Mouse (Mus musculus): ENCODE measurements around the gene Fkbp2. TPM values are rescaled to one million over a fixed set of nuclear protein-coding genes. Genes with fewer than 3 reads are reported as not detected.

The Fkbp2 gene
- 106 TPM in 2 replicates for polyA plus RNA-seq (2016; fragmentation: Nextera tagmentation; extraction: Ambion mirVana)

DNA sequence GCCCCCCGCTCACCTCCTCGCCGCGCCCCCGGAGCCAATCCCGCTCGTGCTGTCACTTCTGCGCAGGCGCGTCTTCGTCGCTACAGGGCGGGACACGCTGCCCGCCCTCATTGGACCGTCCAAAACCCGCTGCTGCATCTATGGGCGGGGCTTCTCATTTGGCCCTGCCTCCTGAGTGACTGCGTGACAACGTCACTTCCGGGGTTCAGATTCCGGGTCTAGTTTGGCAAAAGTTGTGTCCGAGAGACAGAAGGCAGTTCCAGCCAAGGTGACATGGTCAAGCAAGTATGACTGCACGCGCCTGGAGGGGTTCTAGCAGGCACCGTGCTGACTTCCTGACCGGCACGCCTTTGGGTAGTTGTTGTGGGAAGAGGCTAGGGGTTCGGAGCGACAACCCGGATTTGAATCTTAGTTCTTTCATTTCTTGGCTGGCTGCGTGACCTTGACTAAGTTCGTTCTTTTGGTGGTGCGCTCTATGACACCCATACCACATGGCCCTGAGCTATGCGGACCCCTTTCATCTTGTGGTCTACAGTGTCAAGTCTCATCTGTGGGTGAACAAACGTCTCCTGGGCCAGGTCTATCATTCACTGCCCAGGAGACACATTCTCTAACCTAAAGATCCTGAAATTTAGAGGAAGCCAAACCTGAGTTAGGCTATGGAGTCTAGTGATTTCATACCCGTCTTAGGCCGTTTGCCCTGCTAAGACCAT lies at the start of gene Fkbp2:
Gene Fkbp2 (minus strand): TSS at position 121 of the 713 bp plus-strand sequence.
- Histone ChIP-seq H3K4me3 (peak within 1 kb of the TSS; percentile 86), H3K36me3 (replicated peaks) (peaks cover 66% of the 10 kb centered on the region), H3K4me1 (peaks cover 77% of the 10 kb centered on the region), H3K27me3 (ENCODE audit: poor library complexity, severe bottlenecking) (0 out of 2 replicates have a peak, but pooled peaks cover 3% of the 10 kb centered on the region), H3K27ac (peak within 1 kb of the TSS; percentile 99), H3K9me3 (no peaks in the 10 kb centered on the region)
- WGBS, result 2% methylated on average over 38 of the region's 38 CpGs
- DNase-seq (ENCODE audit: extremely low spot score, low spot score), result peak; percentile 99

DNA sequence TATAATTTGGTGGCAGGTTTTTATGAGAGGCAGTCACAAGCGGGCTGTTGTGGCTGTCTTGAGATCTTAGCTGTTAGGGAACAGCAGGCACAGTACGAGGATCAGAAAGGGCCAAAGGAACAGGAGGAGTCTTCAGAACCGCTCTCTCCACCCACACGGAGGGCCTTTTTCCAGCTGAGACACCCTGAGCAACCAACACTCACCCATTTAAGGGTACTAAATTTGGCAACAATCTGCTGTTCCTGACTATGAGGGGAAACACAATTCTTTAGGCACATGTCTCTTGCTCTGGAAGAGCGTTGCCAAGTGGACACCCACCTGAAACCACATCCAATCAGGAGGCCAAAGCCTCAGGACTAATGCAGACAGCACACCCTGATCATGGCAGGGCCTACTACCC lies 49.2 kb upstream of the Fkbp2 start:
- no peak overlapping the region for H3K27ac ChIP-seq
- DNase-seq (ENCODE audit: extremely low spot score, low spot score), result no peak
- H3K36me3 ChIP-seq (replicated peaks), result peaks cover 99% of the 10 kb centered on the region

DNA sequence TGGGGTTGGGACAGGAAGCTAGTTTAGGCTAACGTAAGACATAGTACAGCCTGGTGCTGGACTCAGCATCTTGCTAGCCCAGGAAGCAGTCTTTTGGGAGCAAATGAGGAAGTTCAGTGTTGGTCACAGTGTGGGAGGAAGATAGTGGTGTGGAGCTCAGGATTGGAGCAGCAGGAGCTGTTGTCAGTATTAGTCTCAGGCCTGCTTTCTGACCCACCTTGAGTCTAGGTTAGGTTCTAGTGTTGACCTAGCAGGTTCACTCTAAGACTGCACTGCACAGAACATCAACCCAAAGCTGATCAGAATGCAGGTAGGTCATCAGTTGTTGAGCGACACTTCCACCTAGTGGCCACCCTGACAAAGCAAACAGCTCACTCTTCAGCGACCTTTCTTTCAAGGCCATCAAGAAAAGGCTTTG lies 39.9 kb upstream of the Fkbp2 start:
- WGBS, result 53% methylated on average over 3 of the region's 3 CpGs
- H3K27ac ChIP-seq, result no peak overlapping the region

More for the DNA sequence above, 49.2 kb upstream of the Fkbp2 start:
- Histone ChIP-seq H3K27me3 (ENCODE audit: poor library complexity, severe bottlenecking) (no peaks in the 10 kb centered on the region), H3K4me3 (no peak overlapping the region), H3K9me3 (no peaks in the 10 kb centered on the region), H3K4me1 (no peaks in the 10 kb centered on the region)
- WGBS, result 94% methylated on average over 5 of the region's 5 CpGs

DNA sequence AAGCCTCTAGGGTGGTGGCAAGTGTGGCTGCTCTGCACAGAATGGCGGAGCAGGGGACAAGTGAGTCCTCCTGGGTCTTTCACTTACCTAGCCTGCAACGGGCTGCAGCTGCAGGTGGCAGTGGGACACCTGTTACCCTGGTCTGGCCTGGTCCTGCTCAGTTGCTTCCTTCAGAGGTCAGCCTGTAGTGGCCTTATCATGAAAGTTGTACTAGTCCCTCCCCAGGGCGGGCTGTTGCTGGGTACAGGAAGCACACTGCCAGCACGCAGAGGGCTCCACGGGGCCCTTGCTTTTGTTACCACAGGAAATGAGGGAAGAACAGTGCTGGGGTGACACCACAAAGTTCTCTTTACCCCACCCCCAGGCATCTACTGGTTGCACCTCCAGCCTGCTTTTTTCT lies 38.9 kb upstream of the Fkbp2 start, which contains the start of gene Fermt3:
Gene Fermt3 (minus strand): TSS at position 279 of the 400 bp plus-strand sequence.
- H3K27ac ChIP-seq, result no peak within 1 kb of the TSS
- DNase-seq (ENCODE audit: extremely low spot score, low spot score), result no peak
- H3K9me3 ChIP-seq, result no peaks in the 10 kb centered on the region
- 88% methylated on average over 5 of the region's 5 CpGs for WGBS
- no peaks in the 10 kb centered on the region for H3K4me1 ChIP-seq
- H3K36me3 ChIP-seq (replicated peaks), result peaks cover 91% of the 10 kb centered on the region
- no peak within 1 kb of the TSS; the same call in 1 of the 2 replicates for H3K4me3 ChIP-seq
- no peaks in the 10 kb centered on the region for H3K27me3 ChIP-seq (ENCODE audit: poor library complexity, severe bottlenecking)

More for the DNA sequence above, 39.9 kb upstream of the Fkbp2 start:
- Histone ChIP-seq H3K36me3 (replicated peaks) (peaks cover 95% of the 10 kb centered on the region), H3K4me1 (no peaks in the 10 kb centered on the region), H3K9me3 (no peaks in the 10 kb centered on the region), H3K4me3 (no peak overlapping the region), H3K27me3 (ENCODE audit: poor library complexity, severe bottlenecking) (no peaks in the 10 kb centered on the region)
- no peak for DNase-seq (ENCODE audit: extremely low spot score, low spot score)

DNA sequence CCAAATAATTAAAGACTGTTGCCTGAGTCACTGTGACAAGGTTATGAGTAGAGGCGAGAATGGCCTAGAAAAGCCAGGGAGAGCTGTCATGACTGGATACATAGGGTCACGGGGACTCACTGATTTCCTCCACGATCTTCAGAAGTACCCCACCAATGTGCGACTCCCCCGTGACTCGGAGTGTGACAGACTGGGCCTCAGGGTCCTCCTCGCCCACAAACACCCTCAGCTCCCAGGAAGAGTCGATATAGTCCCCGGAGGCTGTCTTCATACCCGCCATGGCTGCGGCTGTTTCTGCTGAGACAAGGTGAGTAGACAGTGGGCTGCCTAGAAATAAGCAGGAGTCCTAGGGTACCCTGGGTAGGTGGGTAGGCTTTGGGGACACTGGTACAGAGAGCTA lies 38.2 kb upstream of the Fkbp2 start:
- Histone ChIP-seq H3K4me1 (no peaks in the 10 kb centered on the region), H3K36me3 (replicated peaks) (peaks cover 91% of the 10 kb centered on the region), H3K9me3 (no peaks in the 10 kb centered on the region), H3K27me3 (ENCODE audit: poor library complexity, severe bottlenecking) (no peaks in the 10 kb centered on the region), H3K27ac (no peak overlapping the region), H3K4me3 (no peak overlapping the region)
- 89% methylated on average over 11 of the region's 11 CpGs for WGBS
- no peak for DNase-seq (ENCODE audit: extremely low spot score, low spot score)

DNA sequence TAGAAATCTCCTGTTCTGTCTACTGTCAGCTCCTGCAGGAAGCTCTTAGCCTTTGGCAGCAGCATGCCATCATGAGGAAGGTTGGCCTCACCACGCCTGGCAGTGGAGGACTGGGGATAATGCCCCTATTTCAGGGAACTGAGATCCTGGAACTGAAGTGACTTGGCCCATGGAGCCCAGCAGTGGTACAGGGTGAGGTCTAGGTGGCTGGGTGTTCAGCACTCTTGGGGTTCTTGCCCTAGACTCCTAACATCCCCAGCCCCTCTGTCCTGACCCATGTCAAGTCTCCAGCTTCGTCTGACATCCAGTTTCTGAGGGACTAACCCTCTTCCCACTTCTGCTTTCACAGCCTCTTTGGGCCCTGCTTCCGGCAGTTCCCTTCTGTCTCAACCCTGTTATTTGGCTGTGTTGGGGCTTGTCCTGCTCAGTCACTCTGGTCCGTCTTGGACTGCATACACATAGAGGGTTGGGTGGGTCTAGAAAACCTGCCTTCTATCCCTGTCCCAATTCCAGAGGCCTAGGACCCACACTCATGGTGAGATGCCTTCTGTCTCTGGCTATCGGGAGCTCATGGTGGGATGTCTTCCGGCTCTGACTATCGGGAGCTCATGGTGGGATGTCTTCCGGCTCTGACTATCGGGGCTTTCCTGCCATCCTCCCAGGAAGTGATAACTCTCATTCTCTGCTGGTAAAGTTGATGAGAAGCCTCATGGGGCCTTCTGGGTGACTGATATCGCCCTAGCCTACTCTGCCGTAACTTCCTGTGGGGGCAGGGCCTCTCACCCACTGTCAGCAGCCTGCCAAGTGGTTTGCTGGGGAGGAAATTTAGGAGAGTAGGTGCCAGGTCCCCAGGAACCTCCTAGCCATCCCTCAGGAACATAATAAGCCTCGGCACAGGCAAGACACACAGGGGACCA lies 37.5 kb upstream of the Fkbp2 start:
- Histone ChIP-seq H3K9me3 (no peaks in the 10 kb centered on the region), H3K27me3 (ENCODE audit: poor library complexity, severe bottlenecking) (no peaks in the 10 kb centered on the region), H3K4me3 (0 out of 2 replicates have a peak overlapping the region, but pooled peaks have one; percentile 1), H3K36me3 (replicated peaks) (peaks cover 89% of the 10 kb centered on the region), H3K27ac (no peak overlapping the region), H3K4me1 (no peaks in the 10 kb centered on the region)
- no peak for DNase-seq (ENCODE audit: extremely low spot score, low spot score)
- WGBS, result 90% methylated on average over 12 of the region's 12 CpGs

DNA sequence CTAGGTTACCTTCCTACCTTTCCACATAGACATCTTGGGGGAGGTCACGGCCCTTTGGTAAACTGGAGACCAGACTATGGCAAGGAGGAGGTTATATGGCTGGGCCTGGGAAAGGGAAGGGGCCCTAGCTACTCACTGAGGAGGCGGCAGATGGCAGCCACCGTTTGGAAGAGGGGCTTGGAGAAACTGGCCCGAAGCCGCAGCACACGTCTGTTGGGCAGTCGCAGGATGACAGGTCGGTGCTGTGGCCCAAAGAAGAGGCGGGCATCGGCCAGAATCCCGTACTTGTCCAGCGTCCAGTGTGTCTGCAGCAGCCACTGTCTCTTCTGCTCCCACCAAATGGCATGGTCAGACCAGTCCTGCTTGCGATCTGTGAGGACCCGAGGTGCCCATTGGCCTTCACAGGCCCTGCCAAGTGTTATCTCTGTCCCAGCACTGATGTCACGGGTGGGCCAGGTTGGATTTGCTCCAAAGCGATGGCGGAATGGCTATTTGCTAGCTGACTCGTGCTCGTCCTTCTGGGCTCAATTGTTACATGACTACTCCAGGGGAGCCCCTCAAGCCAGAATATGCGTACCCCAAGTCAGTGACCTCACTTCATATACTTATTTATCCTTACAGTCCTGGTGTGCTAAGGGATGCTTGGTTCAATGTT lies 34.3 kb upstream of the Fkbp2 start:
- Histone ChIP-seq H3K4me3 (no peak overlapping the region), H3K4me1 (no peaks in the 10 kb centered on the region), H3K27me3 (ENCODE audit: poor library complexity, severe bottlenecking) (no peaks in the 10 kb centered on the region), H3K27ac (no peak overlapping the region), H3K9me3 (no peaks in the 10 kb centered on the region), H3K36me3 (replicated peaks) (peaks cover 60% of the 10 kb centered on the region)
- DNase-seq (ENCODE audit: extremely low spot score, low spot score), result no peak
- 89% methylated on average over 20 of the region's 20 CpGs for WGBS

DNA sequence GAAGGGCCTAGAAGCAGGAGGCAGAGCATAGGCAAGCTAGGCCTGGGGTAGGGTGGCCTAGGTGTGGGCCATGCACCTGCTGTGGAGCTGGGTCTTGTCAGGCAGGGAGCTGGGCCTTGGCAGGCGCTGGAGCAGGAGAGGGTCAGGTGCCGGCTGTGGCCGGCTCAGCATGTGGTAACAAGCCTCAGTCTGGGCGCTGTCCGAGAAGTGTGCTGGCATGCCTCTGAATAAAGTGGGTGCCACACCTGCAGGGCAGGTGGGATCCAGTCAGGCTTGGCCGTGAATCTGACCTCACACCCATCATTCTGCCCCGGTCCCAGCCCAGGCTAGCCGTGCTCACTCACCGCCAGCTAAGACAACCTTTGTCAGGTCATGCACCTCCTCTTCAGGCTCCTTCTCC lies 33.7 kb upstream of the Fkbp2 start:
- H3K36me3 ChIP-seq (replicated peaks), result peaks cover 53% of the 10 kb centered on the region
- no peaks in the 10 kb centered on the region for H3K4me1 ChIP-seq
- H3K27me3 ChIP-seq (ENCODE audit: poor library complexity, severe bottlenecking), result no peaks in the 10 kb centered on the region
- no peak for DNase-seq (ENCODE audit: extremely low spot score, low spot score)
- no peak overlapping the region for H3K27ac ChIP-seq
- no peak overlapping the region for H3K4me3 ChIP-seq
- no peaks in the 10 kb centered on the region for H3K9me3 ChIP-seq
- 88% methylated on average over 9 of the region's 9 CpGs for WGBS

DNA sequence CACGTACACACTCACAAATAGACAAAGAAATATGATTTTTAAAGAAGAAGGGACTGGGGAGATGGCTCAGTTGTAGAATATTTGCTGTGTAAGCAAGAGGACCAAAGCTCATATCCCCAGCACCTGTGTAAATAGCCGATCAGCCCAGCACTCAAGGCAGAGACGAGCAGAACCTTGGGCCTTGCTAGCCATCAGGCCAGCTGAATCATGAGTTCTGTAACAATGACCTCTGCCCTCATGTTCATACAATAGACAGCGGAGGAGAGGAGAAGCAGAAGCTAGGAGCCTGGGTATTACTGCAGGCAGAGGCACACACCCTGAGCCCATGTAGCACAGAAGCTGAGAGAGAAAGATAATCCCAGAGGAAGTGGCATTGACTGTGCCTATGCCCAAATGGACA lies 32.1 kb upstream of the Fkbp2 start:
- H3K36me3 ChIP-seq (replicated peaks), result peaks cover 38% of the 10 kb centered on the region
- no peak overlapping the region for H3K4me3 ChIP-seq
- no peak overlapping the region for H3K27ac ChIP-seq
- H3K27me3 ChIP-seq (ENCODE audit: poor library complexity, severe bottlenecking), result no peaks in the 10 kb centered on the region
- H3K9me3 ChIP-seq, result no peaks in the 10 kb centered on the region
- H3K4me1 ChIP-seq, result no peaks in the 10 kb centered on the region
- 86% methylated on average over 4 of the region's 4 CpGs for WGBS
- no peak for DNase-seq (ENCODE audit: extremely low spot score, low spot score)

DNA sequence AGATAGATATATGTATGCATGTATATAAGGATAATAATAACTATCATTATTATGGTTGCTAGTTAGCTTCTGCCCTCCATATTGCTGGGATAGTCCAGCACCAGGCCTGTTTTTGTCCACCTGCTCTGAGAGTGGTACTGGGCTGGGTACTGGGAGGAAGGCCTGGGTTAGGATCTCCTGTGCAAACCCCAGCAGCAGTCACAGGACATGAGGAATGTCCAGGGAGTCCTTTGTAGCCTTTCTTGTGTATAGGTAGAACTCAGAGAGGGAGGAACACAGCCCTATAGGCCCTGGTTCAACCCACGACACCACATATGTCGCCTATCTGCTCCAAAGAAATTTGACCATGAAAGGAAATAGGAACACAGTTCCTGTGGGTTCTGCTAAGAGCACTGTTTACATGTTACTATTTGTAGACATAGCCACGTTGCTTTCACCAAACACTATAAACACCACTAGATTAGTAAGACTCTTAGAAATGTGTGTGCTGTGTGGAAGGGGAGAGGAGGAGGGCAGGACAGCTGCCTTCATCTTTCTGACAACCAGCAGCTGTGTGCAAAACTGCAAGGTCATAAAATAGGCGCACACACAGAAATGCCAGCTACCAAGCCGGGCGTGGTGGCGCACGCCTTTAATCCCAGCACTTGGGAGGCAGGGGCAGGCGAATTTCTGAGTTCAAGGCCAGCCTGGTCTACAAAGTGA lies 26.7 kb upstream of the Fkbp2 start:
- 91% methylated on average over 9 of the region's 9 CpGs for WGBS
- H3K27me3 ChIP-seq (ENCODE audit: poor library complexity, severe bottlenecking), result no peaks in the 10 kb centered on the region

DNA sequence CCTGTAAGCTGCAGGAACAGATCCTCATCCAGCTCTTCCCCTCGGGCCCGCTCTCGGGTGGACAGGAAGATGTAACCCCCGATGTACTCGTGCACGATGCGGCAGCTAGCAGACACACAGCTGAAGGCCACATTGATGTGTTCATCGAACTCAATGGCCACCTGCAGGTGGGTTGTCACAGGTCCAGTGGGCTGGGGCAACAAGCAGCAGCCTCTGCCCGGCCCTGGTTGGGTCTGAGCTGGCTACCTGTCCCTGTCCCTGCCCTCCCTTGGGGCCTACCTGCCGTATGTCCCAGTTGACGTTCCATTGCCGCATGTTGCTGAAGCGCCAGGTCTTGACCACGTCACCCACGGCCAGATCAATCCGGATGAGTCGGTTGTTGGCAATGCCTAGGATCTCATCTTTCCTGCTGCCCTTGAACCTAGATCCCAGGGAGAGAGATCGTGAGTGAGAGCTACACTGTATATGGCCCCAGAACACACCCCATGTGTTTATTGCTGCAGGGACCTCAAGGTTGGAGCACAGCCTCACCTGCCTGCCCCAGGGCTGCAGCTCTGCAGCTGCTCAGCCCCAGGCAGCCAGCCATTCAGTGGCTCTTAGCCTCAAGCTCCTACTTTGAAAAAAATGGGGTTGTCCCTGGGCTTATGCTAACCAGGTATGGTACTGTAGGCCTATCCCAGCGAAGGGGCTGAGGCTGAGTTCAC lies 19.2 kb upstream of the Fkbp2 start:
- no peaks in the 10 kb centered on the region; the same call in 1 of the 2 replicates for H3K9me3 ChIP-seq
- H3K27me3 ChIP-seq (ENCODE audit: poor library complexity, severe bottlenecking), result no peaks in the 10 kb centered on the region
- H3K36me3 ChIP-seq (replicated peaks), result peaks cover 41% of the 10 kb centered on the region
- 95% methylated on average over 19 of the region's 19 CpGs for WGBS
- H3K27ac ChIP-seq, result no peak overlapping the region
- H3K4me1 ChIP-seq, result peaks cover 33% of the 10 kb centered on the region
- no peak overlapping the region for H3K4me3 ChIP-seq
- DNase-seq (ENCODE audit: extremely low spot score, low spot score), result no peak

More for the DNA sequence above, 26.7 kb upstream of the Fkbp2 start:
- Histone ChIP-seq H3K9me3 (no peaks in the 10 kb centered on the region), H3K27ac (no peak overlapping the region), H3K36me3 (replicated peaks) (peaks cover 7% of the 10 kb centered on the region), H3K4me3 (no peak overlapping the region), H3K4me1 (peaks cover 4% of the 10 kb centered on the region; the same call in 1 of the 2 replicates)
- no peak for DNase-seq (ENCODE audit: extremely low spot score, low spot score)
